Mouse (Mus musculus) stomach, embryonic 16.5 days (tissue): ENCODE data around the gene Cd81. TPM values are rescaled to one million over a fixed set of nuclear protein-coding genes. Genes with fewer than 3 reads are reported as not detected.

Experiments used
- ATAC-seq: fragments of 200-750 bp; cut with Nextera tagmentation; 2 replicates; pipeline ENCODE4 v1.8.0; 2017; ENCODE audit warnings: moderate number of reproducible peaks, moderate TSS enrichment; ENCODE audit not compliant: insufficient read depth, low FRiP score
- H3K27ac ChIP-seq: fragments of 300-500 bp; sonication (generic); 2 replicates; pipeline ENCODE4 v1.5.1; 2014; ENCODE audit warnings: low read length
- H3K27me3 ChIP-seq: fragments of 300-500 bp; sonication (generic); 2 replicates; pipeline ENCODE4 v1.6.1; 2014; ENCODE audit warnings: low read length, control low read depth, mixed read lengths; ENCODE audit not compliant: control insufficient read depth, insufficient read depth
- H3K36me3 ChIP-seq: fragments of 300-500 bp; sonication (generic); 2 replicates; pipeline ENCODE4 v1.6.1; 2014; ENCODE audit warnings: low read length; ENCODE audit not compliant: control insufficient read depth, insufficient read depth
- H3K4me1 ChIP-seq: fragments of 300-500 bp; sonication (generic); 2 replicates; pipeline ENCODE4 v1.6.1; 2014; ENCODE audit warnings: low read length, control low read depth, mixed read lengths; ENCODE audit not compliant: control insufficient read depth, insufficient read depth
- H3K4me2 ChIP-seq: fragments of 300-500 bp; sonication (generic); 2 replicates; pipeline ENCODE4 v1.6.1; 2014; ENCODE audit warnings: low read depth, low read length, mixed read lengths
- H3K4me3 ChIP-seq: fragments of 300-500 bp; sonication (generic); replicated peaks from 2 replicates; pipeline ENCODE4 v1.5.1; 2014; ENCODE audit warnings: mild to moderate bottlenecking, low read length
- H3K9ac ChIP-seq: fragments of 300-500 bp; sonication (generic); 2 replicates; pipeline ENCODE4 v1.6.1; 2014; ENCODE audit warnings: low read length
- H3K9me3 ChIP-seq: fragments of 300-500 bp; sonication (generic); replicated peaks from 2 replicates; pipeline ENCODE4 v1.6.1; 2016; ENCODE audit warnings: low read length, control low read depth; ENCODE audit not compliant: control insufficient read depth
- WGBS: fragments of 180-500 bp; shearing (Covaris S2); extraction: QIAGEN DNeasy Blood & Tissue Kit; methylation state at CpG from one replicate; pipeline ENCODE4 v1.1.7; 2014; 5-methylcytosine and 5-hydroxymethylcytosine counted together
- polyA plus RNA-seq: library from polyadenylated mRNA; unstranded; fragments of >200 nt; fragmentation: Nextera tagmentation; extraction: Ambion mirVana; gene quantifications from 2 replicates; pipeline ENCODE4 v1.2.1, GENCODE M21; 2015

Cd81 gene
- polyA plus RNA-seq, 1 experiment from 2014 or later = 638 TPM

DNA sequence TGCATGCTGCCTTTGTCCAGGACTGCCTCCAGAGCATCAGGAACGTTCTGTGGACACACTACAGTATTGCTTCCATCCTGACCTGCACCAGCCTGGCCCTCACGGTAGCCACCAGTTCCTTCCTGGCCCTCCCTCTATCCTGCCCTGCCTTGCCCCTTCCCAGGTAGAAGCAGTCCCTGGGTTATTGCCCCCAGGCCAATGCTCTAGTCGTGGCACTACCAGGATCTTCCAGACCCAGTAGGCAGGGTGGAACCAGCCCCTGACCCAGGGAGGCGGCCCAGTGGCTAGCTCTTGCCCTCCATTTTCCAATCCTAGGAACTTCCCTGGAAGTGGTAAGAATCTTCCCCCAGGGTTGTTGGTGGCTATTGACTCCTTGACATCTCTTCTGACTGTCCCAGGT lies 35.4 kb upstream of the Cd81 start:
- Histone ChIP-seq H3K9ac (no peak overlapping the region), H3K27ac (no peak overlapping the region), H3K4me3 (no peak overlapping the region), H3K9me3 (no peaks in the 10 kb centered on the region), H3K4me1 (peaks cover 46% of the 10 kb centered on the region), H3K4me2 (no peak overlapping the region), H3K36me3 (no peaks in the 10 kb centered on the region), H3K27me3 (no peaks in the 10 kb centered on the region)
- no peak for ATAC-seq
- WGBS = 80% methylated on average over 4 of the region's 4 CpGs

DNA sequence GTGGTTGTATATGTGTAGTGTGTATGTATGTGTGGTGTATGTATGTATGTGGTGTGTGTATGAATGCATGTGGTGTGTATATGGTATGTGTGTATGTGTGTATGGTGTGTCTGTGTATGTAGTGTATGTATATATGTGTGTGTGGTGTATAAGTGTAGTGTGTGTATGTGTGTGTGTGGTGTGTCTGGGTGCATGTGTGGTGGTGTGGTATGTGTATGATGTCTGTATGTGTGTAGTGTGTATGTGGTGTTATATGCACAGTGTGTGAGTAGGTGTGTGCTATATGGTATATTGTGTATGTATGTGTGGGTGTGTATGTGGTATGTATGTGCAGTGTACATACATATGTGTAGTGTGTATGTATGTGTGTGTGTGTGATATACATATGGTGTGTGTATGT lies 32.5 kb upstream of the Cd81 start:
- Histone ChIP-seq H3K9me3 (no peaks in the 10 kb centered on the region), H3K4me3 (no peak overlapping the region), H3K4me1 (peaks cover 27% of the 10 kb centered on the region), H3K36me3 (no peaks in the 10 kb centered on the region), H3K27me3 (no peaks in the 10 kb centered on the region), H3K9ac (no peak overlapping the region), H3K4me2 (no peak overlapping the region), H3K27ac (no peak overlapping the region)
- no peak for ATAC-seq

DNA sequence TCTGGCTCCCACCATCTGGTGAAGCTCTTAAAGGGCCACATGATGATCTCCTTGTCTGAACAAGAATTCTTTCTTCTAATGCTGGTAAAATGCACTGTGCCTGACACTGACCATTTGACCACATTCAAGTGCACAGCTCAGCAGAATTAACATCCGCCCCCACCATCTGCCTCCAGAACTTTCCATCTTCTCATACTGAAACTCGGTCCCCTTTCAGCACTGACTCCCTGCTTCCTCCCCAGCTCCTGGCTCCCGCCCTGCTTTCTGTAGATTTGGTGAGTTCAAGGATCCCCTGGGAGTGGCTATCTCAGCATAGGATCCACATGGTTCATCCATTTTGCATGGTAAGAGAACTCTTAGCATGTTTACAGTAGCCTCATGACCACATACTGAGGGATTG lies 31.8 kb upstream of the Cd81 start:
- no peaks in the 10 kb centered on the region for H3K27me3 ChIP-seq
- WGBS = 73% methylated on average over 3 of the region's 3 CpGs

DNA sequence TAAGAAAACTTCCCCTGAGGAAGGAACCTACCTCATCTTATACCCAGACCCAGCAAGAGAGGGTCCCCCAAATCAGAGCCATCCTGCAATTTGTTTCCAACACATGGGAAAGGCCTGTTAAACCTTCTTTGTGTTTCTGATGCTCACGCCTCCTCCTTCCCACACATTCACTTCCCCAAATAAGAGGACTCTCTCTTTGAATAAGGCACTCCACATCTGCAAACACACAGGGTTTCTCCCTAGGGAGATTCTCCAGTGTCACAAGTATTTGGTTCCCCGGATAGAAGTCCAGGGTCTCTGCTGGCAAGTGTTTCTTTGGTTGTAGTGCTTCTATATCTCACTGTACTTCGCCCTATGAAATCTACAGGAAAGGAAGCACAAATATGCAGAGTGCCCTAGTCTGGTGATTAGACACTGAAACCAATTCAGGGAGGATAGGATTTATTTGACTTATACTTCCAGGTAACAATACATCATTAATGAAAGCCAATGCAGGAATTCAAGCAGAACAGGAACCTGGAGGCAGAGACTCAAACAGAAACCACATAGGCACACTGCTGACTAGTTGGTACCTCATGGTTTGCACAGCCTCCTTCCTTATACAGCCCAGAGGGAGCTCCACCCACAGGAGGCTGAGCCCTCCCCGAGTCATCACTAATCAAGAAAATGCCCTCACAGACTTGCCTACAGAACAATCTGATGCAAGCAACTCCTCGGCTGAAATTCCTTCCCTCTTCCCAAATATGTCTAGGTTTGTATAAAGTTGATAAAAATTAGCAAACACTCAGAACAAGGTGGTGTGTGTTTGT lies 31.0 kb upstream of the Cd81 start:
- ATAC-seq = peak; percentile 85
- 50% methylated on average over 5 of the region's 5 CpGs for WGBS
- Histone ChIP-seq H3K27me3 (no peaks in the 10 kb centered on the region), H3K27ac (peak overlapping the region; percentile 65), H3K4me2 (no peak overlapping the region), H3K36me3 (no peaks in the 10 kb centered on the region), H3K4me1 (peaks cover 12% of the 10 kb centered on the region; the same call in 1 of the 2 replicates), H3K9me3 (no peaks in the 10 kb centered on the region), H3K9ac (no peak overlapping the region), H3K4me3 (no peak overlapping the region)

More for the DNA sequence above, 31.8 kb upstream of the Cd81 start:
- Histone ChIP-seq H3K9ac (no peak overlapping the region), H3K4me3 (no peak overlapping the region), H3K4me2 (no peak overlapping the region), H3K36me3 (no peaks in the 10 kb centered on the region), H3K9me3 (no peaks in the 10 kb centered on the region), H3K27ac (peak overlapping the region; percentile 65; the same call in 1 of the 2 replicates), H3K4me1 (peaks cover 20% of the 10 kb centered on the region)
- ATAC-seq = no peak

DNA sequence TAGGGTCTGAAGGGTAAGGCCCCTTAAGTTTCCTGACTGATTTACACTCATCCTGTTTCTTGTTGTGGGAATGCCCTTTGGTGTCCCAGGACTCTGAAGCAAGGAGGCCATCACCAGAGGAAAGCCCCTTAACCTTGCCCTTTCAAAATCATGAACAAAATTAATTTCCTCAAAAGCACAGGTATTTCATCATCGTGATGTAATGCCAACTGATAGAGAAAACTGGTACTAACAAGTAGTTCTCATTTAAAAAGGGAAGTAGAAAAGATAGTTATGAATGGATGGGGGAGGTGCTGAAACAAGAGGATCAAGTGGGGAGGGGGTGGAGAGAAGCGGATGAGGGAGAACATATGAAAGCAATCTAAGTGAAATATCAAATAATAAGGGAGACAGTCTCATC lies 29.0 kb upstream of the Cd81 start:
- H3K4me1 ChIP-seq = 0 out of 2 replicates have a peak, but pooled peaks cover 11% of the 10 kb centered on the region
- no peak overlapping the region for H3K4me3 ChIP-seq
- no peak overlapping the region for H3K4me2 ChIP-seq
- H3K27ac ChIP-seq = no peak overlapping the region
- no peaks in the 10 kb centered on the region for H3K9me3 ChIP-seq
- no peaks in the 10 kb centered on the region for H3K36me3 ChIP-seq
- 82% methylated on average over 2 of the region's 2 CpGs for WGBS
- H3K9ac ChIP-seq = no peak overlapping the region
- H3K27me3 ChIP-seq = no peaks in the 10 kb centered on the region
- no peak for ATAC-seq

DNA sequence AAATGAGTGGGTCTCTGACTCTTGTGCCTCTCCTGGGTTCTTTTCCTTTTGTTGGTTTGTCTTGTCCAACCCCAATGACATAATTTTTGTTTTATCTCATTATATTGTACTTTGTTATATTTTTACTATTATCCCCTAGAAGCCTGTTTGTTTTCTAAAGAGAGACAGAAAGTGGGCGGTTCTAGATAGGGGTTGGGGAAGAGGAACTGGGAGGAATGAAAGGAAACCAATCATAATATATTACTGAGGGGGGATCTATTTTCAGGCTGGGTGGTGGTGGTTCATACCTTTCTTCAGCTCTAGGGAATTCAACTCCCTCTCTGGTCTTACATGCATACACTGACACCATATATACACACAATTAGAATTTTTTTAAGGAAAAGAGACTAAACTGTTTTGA lies 28.2 kb upstream of the Cd81 start:
- Histone ChIP-seq H3K9me3 (no peaks in the 10 kb centered on the region), H3K4me3 (no peak overlapping the region), H3K27ac (no peak overlapping the region), H3K4me2 (no peak overlapping the region), H3K36me3 (no peaks in the 10 kb centered on the region), H3K27me3 (no peaks in the 10 kb centered on the region), H3K9ac (no peak overlapping the region), H3K4me1 (0 out of 2 replicates have a peak, but pooled peaks cover 11% of the 10 kb centered on the region)
- 84% methylated on average over 1 of the region's 1 CpGs for WGBS
- no peak for ATAC-seq

DNA sequence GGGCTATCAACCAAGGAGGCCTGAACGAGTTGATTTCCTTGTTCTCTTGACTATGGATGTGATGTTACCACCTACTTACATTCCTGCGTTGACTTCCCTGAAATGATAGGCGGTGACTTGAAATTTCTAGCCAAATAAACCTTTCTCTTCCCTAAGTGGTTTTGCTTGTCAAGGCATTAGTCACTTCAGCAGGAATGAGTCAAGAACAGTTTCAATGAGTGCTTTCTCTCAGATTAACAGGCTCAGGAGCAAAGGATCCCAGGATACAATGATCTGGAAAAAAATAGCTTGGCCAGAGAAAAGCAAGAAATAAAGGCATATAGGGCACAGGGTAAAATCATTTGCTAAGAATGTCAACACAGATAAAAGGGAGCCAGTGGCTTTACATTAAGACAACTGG lies 27.0 kb upstream of the Cd81 start:
- 85% methylated on average over 3 of the region's 3 CpGs for WGBS
- no peaks in the 10 kb centered on the region for H3K27me3 ChIP-seq
- no peak overlapping the region for H3K9ac ChIP-seq
- H3K27ac ChIP-seq = no peak overlapping the region
- H3K4me1 ChIP-seq = 0 out of 2 replicates have a peak, but pooled peaks cover 11% of the 10 kb centered on the region
- no peaks in the 10 kb centered on the region for H3K9me3 ChIP-seq
- H3K36me3 ChIP-seq = no peaks in the 10 kb centered on the region
- H3K4me2 ChIP-seq = no peak overlapping the region
- no peak for ATAC-seq
- H3K4me3 ChIP-seq = no peak overlapping the region

DNA sequence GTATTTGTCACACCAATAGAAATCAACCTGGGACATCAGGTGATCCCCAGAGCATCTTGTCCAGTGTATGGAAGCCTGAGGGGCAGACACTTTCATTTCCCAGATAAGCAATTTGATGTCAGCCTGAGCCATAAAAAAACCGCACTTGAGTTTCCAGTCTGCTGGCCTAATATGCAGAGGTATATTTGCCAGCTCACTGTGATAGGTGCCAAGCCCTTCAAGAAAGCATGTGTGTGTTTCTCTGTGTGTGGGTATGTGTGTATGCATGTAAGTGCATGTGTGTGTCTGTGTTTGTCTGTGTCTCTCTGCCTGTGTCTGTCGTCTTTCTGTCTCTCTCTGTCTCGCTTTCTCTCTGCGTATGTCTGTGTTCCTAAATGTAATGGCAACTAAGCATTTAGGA lies 25.3 kb upstream of the Cd81 start:
- Histone ChIP-seq H3K9ac (no peak overlapping the region), H3K4me3 (no peak overlapping the region), H3K27me3 (no peaks in the 10 kb centered on the region), H3K36me3 (no peaks in the 10 kb centered on the region), H3K4me2 (no peak overlapping the region), H3K27ac (peak overlapping the region; percentile 50; the same call in 1 of the 2 replicates), H3K4me1 (0 out of 2 replicates have a peak, but pooled peaks cover 7% of the 10 kb centered on the region), H3K9me3 (no peaks in the 10 kb centered on the region)
- 73% methylated on average over 4 of the region's 4 CpGs for WGBS
- ATAC-seq = no peak

DNA sequence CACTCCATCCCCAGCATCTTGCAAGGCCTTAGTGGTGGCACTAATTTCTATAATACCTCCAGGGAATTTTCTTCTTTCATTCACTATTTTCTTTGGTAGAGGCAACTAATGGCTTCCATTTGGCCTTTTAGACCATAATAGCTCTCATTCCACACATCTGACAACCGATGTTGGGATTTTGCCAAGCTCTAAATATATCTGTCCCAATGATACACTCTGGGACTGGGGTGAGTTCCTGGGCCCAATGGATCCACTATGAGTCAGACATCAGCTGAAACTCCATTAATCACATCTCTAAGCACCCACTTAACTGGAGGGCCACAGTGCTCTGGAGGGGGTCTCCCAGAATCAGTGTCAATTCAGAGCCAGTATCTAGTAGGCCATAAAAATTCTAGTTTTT lies 20.7 kb upstream of the Cd81 start:
- WGBS = 39% methylated on average over 1 of the region's 1 CpGs
- H3K4me3 ChIP-seq = no peak overlapping the region

More for the DNA sequence above, 20.7 kb upstream of the Cd81 start:
- no peak for ATAC-seq
- Histone ChIP-seq H3K4me2 (no peak overlapping the region), H3K4me1 (0 out of 2 replicates have a peak, but pooled peaks cover 7% of the 10 kb centered on the region), H3K36me3 (no peaks in the 10 kb centered on the region), H3K9ac (no peak overlapping the region), H3K27ac (no peak overlapping the region), H3K9me3 (no peaks in the 10 kb centered on the region), H3K27me3 (no peaks in the 10 kb centered on the region)
